ENCODE assay signal across 27 mouse cellular contexts in the genomic region with DNA sequence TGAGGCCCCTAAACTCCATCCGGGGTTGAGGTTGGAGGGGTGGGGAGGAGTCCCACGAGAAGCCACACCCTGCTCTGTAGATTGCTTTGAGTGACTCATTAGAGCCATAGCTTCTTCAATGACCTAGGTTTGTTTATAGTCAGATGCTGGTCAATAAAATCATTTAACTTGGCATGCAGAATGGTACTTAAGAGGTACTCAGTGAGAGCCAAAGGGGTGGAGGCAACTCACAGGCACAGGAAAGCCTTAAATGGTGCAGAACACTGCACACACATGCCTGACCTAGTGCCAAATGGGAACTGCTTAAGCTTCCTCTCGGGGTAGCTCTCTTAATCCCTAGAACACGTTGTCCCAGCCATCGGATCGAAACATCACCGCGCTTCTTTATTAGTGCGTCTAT. TPM values are rescaled to one million over a fixed set of nuclear protein-coding genes. Genes with fewer than 3 reads are reported as not detected.
DNase-seq lines count a peak whose midpoint lies in the region; ATAC-seq and TF ChIP-seq lines count a peak whose summit lies in the region.
"Had no signal": no experiment of that assay in that cellular context is flagged by ENCODE, and none has a peak within 500 bp of the region (broad histone marks: within the 10 kb centered on the region; RNA-seq: fewer than 3 reads in every experiment).

No protein-coding gene starts in this region.

- peaks cover 24% of the 10 kb centered on the region for H3K4me1 ChIP-seq in liver, adult 2 months (ENCODE audit: control insufficient read depth, insufficient read depth, low read length)
- no peaks in the 10 kb centered on the region for H3K4me1 ChIP-seq in liver, embryonic 11.5 days (replicated peaks; ENCODE audit: control insufficient read depth, insufficient read depth, low read length)
- H3K4me1 ChIP-seq in intestine, embryonic 15.5 days (replicated peaks): peaks cover 14% of the 10 kb centered on the region
- no peaks in the 10 kb centered on the region; the same call in 1 of the 2 replicates for H3K4me1 ChIP-seq in stomach, postnatal 0 days (replicated peaks; ENCODE audit: control insufficient read depth, insufficient read depth)
- peaks cover 16% of the 10 kb centered on the region for H3K4me1 ChIP-seq in embryonic facial prominence, embryonic 10.5 days
- H3K4me1 ChIP-seq: embryonic facial prominence, embryonic 12.5 days had no signal

- no peak overlapping the region for H3K4me2 ChIP-seq in liver, embryonic 11.5 days
- no peak overlapping the region for H3K4me2 ChIP-seq in intestine, embryonic 15.5 days (replicated peaks)
- no peak overlapping the region for H3K4me2 ChIP-seq in stomach, postnatal 0 days (replicated peaks; ENCODE audit: low read depth)
- H3K4me2 ChIP-seq: embryonic facial prominence, embryonic 12.5 days; forebrain, embryonic 12.5 days; heart, embryonic 13.5 days; hindbrain, embryonic 14.5 days; kidney, embryonic 15.5 days; liver, embryonic 15.5 days had no signal

- no peak for ATAC-seq in liver, embryonic 11.5 days (replicated peaks; ENCODE audit: low FRiP score)
- ATAC-seq in intestine, embryonic 15.5 days: peak; percentile 35; the same call in 1 of the 2 replicates
- ATAC-seq in stomach, postnatal 0 days (ENCODE audit: low FRiP score, low TSS enrichment): peak; percentile 60
- ATAC-seq: inflammation-experienced regulatory T-cells, adult 6 months had no signal

- TF ChIP-seq EP300 in stomach, postnatal 0 days (optimal IDR thresholded peaks at IDR 0.05): no peak

- TF ChIP-seq CTCF in liver, adult 2 months (IDR thresholded peaks at IDR 0.05; ENCODE audit: low read depth, low read length): no peak
- TF ChIP-seq CTCF in stomach, postnatal 0 days (IDR thresholded peaks at IDR 0.05; ENCODE audit: low read depth): no peak

- peak; percentile 81 for DNase-seq in liver, adult 2 months (ENCODE audit: extremely low read depth, low read depth, low spot score)
- DNase-seq in liver, embryonic 11.5 days (ENCODE audit: low spot score): no peak
- peak; percentile 78 for DNase-seq in large intestine, adult 2 months (ENCODE audit: low read depth, low spot score)
- DNase-seq in stomach, postnatal 0 days (ENCODE audit: low spot score): no peak
- no peak for DNase-seq in thymus, postnatal 14 days
- no peak for DNase-seq in embryonic facial prominence, embryonic 10.5 days (ENCODE audit: low spot score)
- DNase-seq: adrenal gland, adult 2 months; cerebellum, adult 11-12 months; cerebellum, postnatal 10 days; heart, postnatal 4 days had no signal

- no peaks in the 10 kb centered on the region for H3K79me2 ChIP-seq in liver, adult 2 months (ENCODE audit: control insufficient read depth, insufficient read depth, low read length)

- no peaks in the 10 kb centered on the region for H3K36me3 ChIP-seq in liver, adult 2 months (ENCODE audit: control insufficient read depth, insufficient read depth, low read length)
- H3K36me3 ChIP-seq in liver, embryonic 11.5 days (ENCODE audit: control insufficient read depth, insufficient read depth, low read length): no peaks in the 10 kb centered on the region
- H3K36me3 ChIP-seq in intestine, embryonic 15.5 days: no peaks in the 10 kb centered on the region
- H3K36me3 ChIP-seq in stomach, postnatal 0 days (ENCODE audit: control insufficient read depth, insufficient read depth, low read length): no peaks in the 10 kb centered on the region
- no peaks in the 10 kb centered on the region for H3K36me3 ChIP-seq in embryonic facial prominence, embryonic 10.5 days (replicated peaks)
- H3K36me3 ChIP-seq: embryonic facial prominence, embryonic 12.5 days; forebrain, embryonic 12.5 days; heart, embryonic 13.5 days; kidney, embryonic 15.5 days; liver, embryonic 15.5 days had no signal

- no peak overlapping the region for H3K4me3 ChIP-seq in liver, adult 2 months (ENCODE audit: insufficient read depth, low read depth, low read length)
- H3K4me3 ChIP-seq in liver, embryonic 11.5 days (ENCODE audit: low read depth, low read length): no peak overlapping the region
- H3K4me3 ChIP-seq in intestine, embryonic 15.5 days (replicated peaks): no peak overlapping the region
- no peak overlapping the region for H3K4me3 ChIP-seq in stomach, postnatal 0 days (ENCODE audit: low read depth, low read length)
- H3K4me3 ChIP-seq in embryonic facial prominence, embryonic 10.5 days: no peak overlapping the region
- H3K4me3 ChIP-seq: embryonic facial prominence, embryonic 12.5 days; forebrain, embryonic 12.5 days; heart, embryonic 13.5 days; kidney, embryonic 15.5 days; liver, embryonic 15.5 days had no signal

- 66% methylated on average over 9 of the region's 9 CpGs for WGBS in liver, adult 2 months
- WGBS in liver, embryonic 11.5 days: 76% methylated on average over 9 of the region's 9 CpGs
- WGBS in intestine, embryonic 15.5 days: 71% methylated on average over 9 of the region's 9 CpGs
- 21% methylated on average over 9 of the region's 9 CpGs for WGBS in large intestine, adult 2 months
- WGBS in stomach, postnatal 0 days: 60% methylated on average over 9 of the region's 9 CpGs
- WGBS in embryonic facial prominence, embryonic 10.5 days: 90% methylated on average over 9 of the region's 9 CpGs

- TF ChIP-seq POLR2A in liver, adult 2 months (IDR thresholded peaks at IDR 0.05; ENCODE audit: extremely low read depth, insufficient read depth, low read length): no peak

- no peaks in the 10 kb centered on the region for H3K27me3 ChIP-seq in liver, adult 2 months (ENCODE audit: control insufficient read depth, insufficient read depth, low read length)
- H3K27me3 ChIP-seq in liver, embryonic 11.5 days (replicated peaks; ENCODE audit: control insufficient read depth, insufficient read depth, low read length): no peaks in the 10 kb centered on the region
- H3K27me3 ChIP-seq in intestine, embryonic 15.5 days (replicated peaks): no peaks in the 10 kb centered on the region
- no peaks in the 10 kb centered on the region for H3K27me3 ChIP-seq in stomach, postnatal 0 days (ENCODE audit: control insufficient read depth, insufficient read depth, low read length)
- H3K27me3 ChIP-seq in embryonic facial prominence, embryonic 10.5 days (replicated peaks; ENCODE audit: low read depth, poor library complexity, severe bottlenecking): no peaks in the 10 kb centered on the region
- H3K27me3 ChIP-seq: embryonic facial prominence, embryonic 12.5 days; forebrain, embryonic 12.5 days; heart, embryonic 13.5 days; kidney, embryonic 15.5 days; liver, embryonic 15.5 days had no signal

- H3K27ac ChIP-seq in liver, adult 2 months (replicated peaks; ENCODE audit: insufficient read depth, low read depth, low read length): no peak overlapping the region
- no peak overlapping the region for H3K27ac ChIP-seq in liver, embryonic 11.5 days (ENCODE audit: low read depth, low read length)
- H3K27ac ChIP-seq in intestine, embryonic 15.5 days: 0 out of 2 replicates have a peak overlapping the region, but pooled peaks have one; percentile 0
- H3K27ac ChIP-seq in stomach, postnatal 0 days (replicated peaks): no peak overlapping the region
- no peak overlapping the region for H3K27ac ChIP-seq in embryonic facial prominence, embryonic 10.5 days (replicated peaks)
- H3K27ac ChIP-seq: embryonic facial prominence, embryonic 12.5 days; forebrain, embryonic 12.5 days; heart, embryonic 13.5 days; hindbrain, embryonic 14.5 days; kidney, embryonic 15.5 days; liver, embryonic 15.5 days; macrophage had no signal

- H3K9ac ChIP-seq in liver, adult 2 months (ENCODE audit: low read depth, low read length): no peak overlapping the region
- no peak overlapping the region for H3K9ac ChIP-seq in liver, embryonic 11.5 days (ENCODE audit: low read depth, low read length)
- H3K9ac ChIP-seq in intestine, embryonic 15.5 days: no peak overlapping the region
- no peak overlapping the region for H3K9ac ChIP-seq in stomach, postnatal 0 days (ENCODE audit: low read length)
- H3K9ac ChIP-seq: embryonic facial prominence, embryonic 12.5 days; forebrain, embryonic 12.5 days; heart, embryonic 13.5 days; hindbrain, embryonic 14.5 days; kidney, embryonic 15.5 days; liver, embryonic 15.5 days had no signal

- H3K9me3 ChIP-seq in liver, embryonic 11.5 days (ENCODE audit: control insufficient read depth, low read length): no peaks in the 10 kb centered on the region
- H3K9me3 ChIP-seq in intestine, embryonic 15.5 days: no peaks in the 10 kb centered on the region
- H3K9me3 ChIP-seq in stomach, postnatal 0 days (ENCODE audit: control insufficient read depth, low read length): no peaks in the 10 kb centered on the region
- no peaks in the 10 kb centered on the region for H3K9me3 ChIP-seq in embryonic facial prominence, embryonic 10.5 days
- H3K9me3 ChIP-seq: embryonic facial prominence, embryonic 12.5 days; forebrain, embryonic 12.5 days; heart, embryonic 13.5 days; kidney, embryonic 15.5 days; liver, embryonic 15.5 days had no signal

RNA-seq across cellular contexts. Expression of a gene that starts 7.5 kb away (rescaled TPM):
- 261 and 274 TPM in 2 replicates for total RNA-seq in liver, adult 2 months (2014; rRNA removed)
- polyA plus RNA-seq in liver, adult 2 months (2012; rRNA removed): 90.2 and 102 TPM in 2 replicates
- polyA plus RNA-seq in liver, embryonic 11.5 days (2014; fragmentation: Nextera tagmentation; extraction: Ambion mirVana): 36.3 and 42.2 TPM in 2 replicates
- 23.5 and 24.5 TPM in 2 replicates for polyA plus RNA-seq in intestine, embryonic 15.5 days (2015; fragmentation: Nextera tagmentation; extraction: Ambion mirVana)
- 7.5 and 11.3 TPM in 2 replicates for polyA plus RNA-seq in large intestine, adult 2 months (2012; rRNA removed)
- polyA plus RNA-seq in stomach, postnatal 0 days (2015; fragmentation: Nextera tagmentation; extraction: Ambion mirVana): 12.5 and 13.1 TPM in 2 replicates
- polyA plus RNA-seq in embryonic facial prominence, embryonic 10.5 days (2016; fragmentation: Nextera tagmentation; extraction: Ambion mirVana): 18.1 and 20.4 TPM in 2 replicates

RNA-seq across cellular contexts. Expression of a gene that starts 46.0 kb away (rescaled TPM):
- total RNA-seq in liver, adult 2 months (2014; rRNA removed): 0.18 and 0.20 TPM in 2 replicates
- 0.07 TPM in 1 of 2 replicates, not detected in the other for polyA plus RNA-seq in liver, adult 2 months (2012; rRNA removed)
- polyA plus RNA-seq in liver, embryonic 11.5 days (2014; fragmentation: Nextera tagmentation; extraction: Ambion mirVana): not detected in 2 replicates
- 0.08 and 0.11 TPM in 2 replicates for polyA plus RNA-seq in intestine, embryonic 15.5 days (2015; fragmentation: Nextera tagmentation; extraction: Ambion mirVana)
- not detected in 2 replicates for polyA plus RNA-seq in large intestine, adult 2 months (2012; rRNA removed)
- polyA plus RNA-seq in stomach, postnatal 0 days (2015; fragmentation: Nextera tagmentation; extraction: Ambion mirVana): 0.16 and 0.23 TPM in 2 replicates
- not detected in 2 replicates for polyA plus RNA-seq in embryonic facial prominence, embryonic 10.5 days (2016; fragmentation: Nextera tagmentation; extraction: Ambion mirVana)
- total RNA-seq: gastrocnemius, adult 8-10 months; granulocyte monocyte progenitor cell, adult 5-6 weeks; MEL; midbrain, postnatal 0 days had no signal
- polyA plus RNA-seq: adrenal gland, adult 2 months; C2C12; cortical plate, adult 2 months; heart, embryonic 13.5 days; inflammation-experienced regulatory T-cells, adult 6 months; kidney, embryonic 15.5 days; limb, embryonic 14.5 days; macrophage; neural tube, embryonic 14.5 days had no signal

Comparison
In these comparisons a context has a peak if more than half of its experiments do, and no peak if none do; other contexts are left out.
1. DNase-seq: peak in liver, adult 2 months (single experiment) and large intestine, adult 2 months (single experiment); none in liver, embryonic 11.5 days (single experiment), stomach, postnatal 0 days (single experiment), thymus, postnatal 14 days (single experiment) and embryonic facial prominence, embryonic 10.5 days (single experiment).